Comparison of ENCODE assay signal across 8 mouse cellular contexts in genomic region chr5:53995316-53995715, GRCm38 (mm10). TPM values are rescaled to one million over a fixed set of nuclear protein-coding genes. Genes with fewer than 3 reads are reported as not detected.
DNase-seq lines count a peak whose midpoint lies in the region; ATAC-seq and TF ChIP-seq lines count a peak whose summit lies in the region.

No protein-coding gene starts in this region.

- H3K27me3 ChIP-seq in forebrain, embryonic 11.5 days (ENCODE audit: control insufficient read depth, insufficient read depth, low read length): no peaks in the 10 kb centered on the region
- no peaks in the 10 kb centered on the region for H3K27me3 ChIP-seq in heart, embryonic 16.5 days (ENCODE audit: control insufficient read depth, insufficient read depth, low read length)
- H3K27me3 ChIP-seq in liver, postnatal 0 days (ENCODE audit: insufficient read depth, low read length): no peaks in the 10 kb centered on the region
- no peaks in the 10 kb centered on the region for H3K27me3 ChIP-seq in neural tube, embryonic 13.5 days

- peaks cover 12% of the 10 kb centered on the region for H3K4me1 ChIP-seq in forebrain, embryonic 11.5 days (replicated peaks; ENCODE audit: control insufficient read depth, insufficient read depth, low read length)
- H3K4me1 ChIP-seq in heart, embryonic 16.5 days (ENCODE audit: control insufficient read depth, insufficient read depth, low read length): peaks cover 13% of the 10 kb centered on the region
- peaks cover 21% of the 10 kb centered on the region for H3K4me1 ChIP-seq in liver, postnatal 0 days (ENCODE audit: insufficient read depth)
- peaks cover 22% of the 10 kb centered on the region for H3K4me1 ChIP-seq in neural tube, embryonic 13.5 days (replicated peaks)

- no peak for TF ChIP-seq EP300 in liver, postnatal 0 days (IDR thresholded peaks at IDR 0.05; ENCODE audit: low read depth)

- no peaks in the 10 kb centered on the region for H3K9me3 ChIP-seq in forebrain, embryonic 11.5 days (ENCODE audit: control insufficient read depth, low read length)
- no peaks in the 10 kb centered on the region for H3K9me3 ChIP-seq in heart, embryonic 16.5 days (replicated peaks; ENCODE audit: control insufficient read depth, low read length)
- no peaks in the 10 kb centered on the region for H3K9me3 ChIP-seq in liver, postnatal 0 days (ENCODE audit: low read length)
- H3K9me3 ChIP-seq in neural tube, embryonic 13.5 days: no peaks in the 10 kb centered on the region

- peak; percentile 64 for ATAC-seq in CD4-positive, CD25-positive, alpha-beta regulatory T cell, adult 4 months
- ATAC-seq in forebrain, embryonic 11.5 days (replicated peaks; ENCODE audit: low FRiP score): peak; percentile 4
- peak; percentile 16; the same call in 1 of the 2 replicates for ATAC-seq in heart, embryonic 16.5 days (replicated peaks; ENCODE audit: extremely low read depth, insufficient read depth, low FRiP score)
- ATAC-seq in liver, postnatal 0 days: peak; percentile 30
- ATAC-seq in neural tube, embryonic 13.5 days (ENCODE audit: low read depth): peak; percentile 21; the same call in 1 of the 2 replicates

- peak overlapping the region; percentile 46 for H3K4me3 ChIP-seq in forebrain, embryonic 11.5 days (ENCODE audit: low read depth, low read length)
- H3K4me3 ChIP-seq in heart, embryonic 16.5 days (ENCODE audit: low read length): peak overlapping the region; percentile 64
- peak overlapping the region; percentile 57 for H3K4me3 ChIP-seq in liver, postnatal 0 days (ENCODE audit: low read depth, low read length)
- peak overlapping the region; percentile 49 for H3K4me3 ChIP-seq in neural tube, embryonic 13.5 days

- no peaks in the 10 kb centered on the region for H3K36me3 ChIP-seq in forebrain, embryonic 11.5 days (ENCODE audit: control insufficient read depth, insufficient read depth, low read length)
- H3K36me3 ChIP-seq in heart, embryonic 16.5 days (ENCODE audit: control insufficient read depth, insufficient read depth): no peaks in the 10 kb centered on the region
- no peaks in the 10 kb centered on the region for H3K36me3 ChIP-seq in liver, postnatal 0 days (replicated peaks; ENCODE audit: insufficient read depth, low read length)
- no peaks in the 10 kb centered on the region for H3K36me3 ChIP-seq in neural tube, embryonic 13.5 days

- peak overlapping the region; percentile 76 for H3K9ac ChIP-seq in forebrain, embryonic 11.5 days (ENCODE audit: low read length)
- H3K9ac ChIP-seq in heart, embryonic 16.5 days (ENCODE audit: low read length): peak overlapping the region; percentile 73
- H3K9ac ChIP-seq in liver, postnatal 0 days (replicated peaks): peak overlapping the region; percentile 48
- H3K9ac ChIP-seq in neural tube, embryonic 13.5 days: peak overlapping the region; percentile 65

- under 1% methylated on average over 34 of the region's 34 CpGs for WGBS in forebrain, embryonic 11.5 days
- WGBS in heart, embryonic 16.5 days: under 1% methylated on average over 34 of the region's 34 CpGs
- under 1% methylated on average over 34 of the region's 34 CpGs for WGBS in liver, postnatal 0 days (ENCODE audit: insufficient replicate concordance)
- WGBS in neural tube, embryonic 13.5 days: under 1% methylated on average over 34 of the region's 34 CpGs

- DNase-seq in c-Kit-positive CD71-negative TER-119-negative erythroid progenitor cells, embryonic 14.5 days (ENCODE audit: low read depth): peak; percentile 73
- DNase-seq in forebrain, embryonic 11.5 days (ENCODE audit: low spot score): peak; percentile 77
- DNase-seq in kidney, postnatal 36 days: peak; percentile 86 to 92
- DNase-seq in liver, postnatal 0 days: peak; percentile 79
- DNase-seq in telencephalon, adult 2 months (ENCODE audit: low read depth, low spot score): peak; percentile 68

- no peak overlapping the region for H3K27ac ChIP-seq in forebrain, embryonic 11.5 days (ENCODE audit: low read depth, low read length)
- H3K27ac ChIP-seq in heart, embryonic 16.5 days (ENCODE audit: low read length): no peak overlapping the region
- no peak overlapping the region for H3K27ac ChIP-seq in liver, postnatal 0 days (ENCODE audit: low read depth)
- H3K27ac ChIP-seq in neural tube, embryonic 13.5 days (replicated peaks): no peak overlapping the region

- H3K4me2 ChIP-seq in forebrain, embryonic 11.5 days (ENCODE audit: low read depth, low read length, severe bottlenecking): peak overlapping the region; percentile 92
- H3K4me2 ChIP-seq in heart, embryonic 16.5 days (ENCODE audit: low read depth, low read length): peak overlapping the region; percentile 85
- H3K4me2 ChIP-seq in liver, postnatal 0 days (ENCODE audit: low read depth, low read length): peak overlapping the region; percentile 85
- peak overlapping the region; percentile 67 for H3K4me2 ChIP-seq in neural tube, embryonic 13.5 days

- TF ChIP-seq CTCF in liver, postnatal 0 days (IDR thresholded peaks at IDR 0.05; ENCODE audit: low read depth): no peak

RNA-seq across cellular contexts. Expression of gene Stim2, which starts 3.0 kb away (rescaled TPM):
- 10 to 100 TPM; 20.9 to 27.9 TPM for polyA plus RNA-seq in CD4-positive, CD25-positive, alpha-beta regulatory T cell, adult 4 months (2017; shearing (Covaris generic))
- 21.1 and 25.4 TPM in 2 replicates for polyA plus RNA-seq in forebrain, embryonic 11.5 days (2014; fragmentation: Nextera tagmentation; extraction: Ambion mirVana)
- polyA plus RNA-seq in heart, embryonic 16.5 days (2015; fragmentation: Nextera tagmentation; extraction: Ambion mirVana): 7.8 and 12.2 TPM in 2 replicates
- 5.4 and 6.3 TPM in 2 replicates for polyA plus RNA-seq in liver, postnatal 0 days (2015; fragmentation: Nextera tagmentation; extraction: Ambion mirVana)
- 29.4 and 29.6 TPM in 2 replicates for polyA plus RNA-seq in neural tube, embryonic 13.5 days (2015; fragmentation: Nextera tagmentation; extraction: Ambion mirVana)

Comparison
In these comparisons a context has a peak if more than half of its experiments do, and no peak if none do; other contexts are left out.
1. ATAC-seq: peak in every context shown above with its lines; median percentile 64 in CD4-positive, CD25-positive, alpha-beta regulatory T cell, adult 4 months; 30 in liver, postnatal 0 days; 21 in neural tube, embryonic 13.5 days; 16 in heart, embryonic 16.5 days; 4 in forebrain, embryonic 11.5 days.